Mouse (Mus musculus) inflammation-experienced regulatory T-cells, adult 6 months (primary cell): ENCODE measurements at regions not wholly inside any gene's neighbourhood (a gene's known extent, or its start where the extent isn't known, plus 50 kb on each side); places are given as distances from the start of the nearest gene placed in this dataset.
A peak's percentile ranks its signal among the peaks of the same experiment; 100 is the strongest.
"Not testable (repeated sequence)": the region's sequence is repeated elsewhere in the genome, so short reads cannot be mapped to it uniquely, and the experiment has no call there.

Experiments used
- ATAC-seq: one replicate; pipeline ENCODE4 v1.8.0; 2017

DNA sequence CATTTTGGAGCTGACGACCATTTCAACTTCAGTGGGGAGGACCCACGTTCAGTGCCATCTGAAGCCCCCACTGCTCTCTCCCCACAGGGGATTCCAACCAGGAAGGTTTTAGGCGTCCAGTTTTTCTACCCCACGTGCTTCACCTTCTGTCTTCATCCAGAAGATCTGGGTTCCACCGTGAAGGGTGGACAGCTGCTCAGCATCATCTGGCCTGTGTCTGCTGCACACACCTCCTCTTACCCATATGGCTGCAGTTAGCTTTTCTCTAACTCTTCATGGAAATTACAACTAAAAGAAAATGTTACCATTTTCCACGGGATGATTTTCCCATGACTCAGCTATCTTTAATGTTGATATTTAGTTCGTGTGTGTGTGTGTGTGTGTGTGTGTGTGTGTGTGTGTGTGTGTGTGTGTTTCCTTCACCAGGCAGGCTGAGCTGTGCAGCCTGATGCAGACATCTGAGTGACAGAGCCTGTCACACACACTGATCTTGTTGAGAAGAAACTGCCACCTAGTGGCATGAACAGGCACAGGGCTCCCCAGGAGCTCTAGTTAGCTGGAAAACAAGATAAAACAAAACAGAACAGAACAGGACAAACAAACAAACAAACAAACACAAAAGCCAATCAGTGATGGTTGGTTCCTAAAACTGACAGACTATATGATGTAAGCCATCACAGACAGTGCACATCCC lies 107.5 kb upstream of the Rasgrp1 start:
- peak; percentile 49 for ATAC-seq

DNA sequence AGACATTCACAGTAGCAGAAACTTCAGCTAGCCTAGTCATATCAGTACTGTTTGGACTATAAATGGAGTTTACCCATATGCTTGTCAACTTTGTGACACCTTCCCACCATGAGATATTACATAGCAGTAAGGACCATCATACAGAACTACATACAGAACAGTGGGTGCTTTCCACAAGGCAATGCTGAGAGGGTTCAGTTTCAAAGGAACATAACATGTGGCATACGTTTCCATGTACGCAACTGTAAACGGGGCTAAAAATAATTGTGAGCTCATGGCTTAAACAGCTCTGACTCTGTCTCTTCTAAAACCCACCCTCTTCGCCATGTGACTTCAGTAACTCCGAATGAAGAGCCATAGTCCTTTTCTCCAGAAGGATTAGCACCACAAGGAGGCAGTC lies 109.0 kb upstream of the Rasgrp1 start:
- no peak for ATAC-seq

DNA sequence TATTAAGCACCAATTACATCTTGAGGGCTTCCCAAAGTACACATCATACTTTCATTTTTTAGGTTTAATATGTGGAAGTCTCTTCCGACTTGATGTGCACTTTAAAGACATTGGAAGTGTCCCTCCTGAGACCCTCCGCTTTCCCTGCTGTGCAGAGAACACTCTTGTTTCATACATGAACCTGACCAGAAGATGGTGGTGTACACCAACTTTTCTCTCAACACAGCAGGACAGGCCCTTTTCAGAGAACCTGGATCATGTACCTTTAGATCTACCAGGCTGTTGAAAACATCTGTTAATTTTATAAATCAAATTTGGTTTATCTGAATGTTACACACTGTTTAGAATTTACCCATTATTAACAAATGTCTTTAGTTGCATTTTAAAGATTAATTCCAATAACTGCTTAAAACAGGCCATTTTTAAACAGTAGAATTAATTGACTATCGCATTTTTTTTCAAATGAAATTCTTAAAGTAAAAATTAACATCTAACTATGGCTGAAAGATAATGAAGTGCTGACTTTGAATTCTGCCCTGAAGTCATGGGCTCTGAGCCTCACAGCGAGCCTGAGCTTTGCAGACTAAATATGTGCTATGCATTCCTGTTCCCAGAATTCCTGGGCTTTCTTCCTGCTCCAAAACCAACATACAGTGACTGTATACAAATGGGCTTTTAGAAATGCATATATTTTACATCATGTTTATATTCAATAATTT lies 112.4 kb upstream of the Rasgrp1 start:
- no peak for ATAC-seq

DNA sequence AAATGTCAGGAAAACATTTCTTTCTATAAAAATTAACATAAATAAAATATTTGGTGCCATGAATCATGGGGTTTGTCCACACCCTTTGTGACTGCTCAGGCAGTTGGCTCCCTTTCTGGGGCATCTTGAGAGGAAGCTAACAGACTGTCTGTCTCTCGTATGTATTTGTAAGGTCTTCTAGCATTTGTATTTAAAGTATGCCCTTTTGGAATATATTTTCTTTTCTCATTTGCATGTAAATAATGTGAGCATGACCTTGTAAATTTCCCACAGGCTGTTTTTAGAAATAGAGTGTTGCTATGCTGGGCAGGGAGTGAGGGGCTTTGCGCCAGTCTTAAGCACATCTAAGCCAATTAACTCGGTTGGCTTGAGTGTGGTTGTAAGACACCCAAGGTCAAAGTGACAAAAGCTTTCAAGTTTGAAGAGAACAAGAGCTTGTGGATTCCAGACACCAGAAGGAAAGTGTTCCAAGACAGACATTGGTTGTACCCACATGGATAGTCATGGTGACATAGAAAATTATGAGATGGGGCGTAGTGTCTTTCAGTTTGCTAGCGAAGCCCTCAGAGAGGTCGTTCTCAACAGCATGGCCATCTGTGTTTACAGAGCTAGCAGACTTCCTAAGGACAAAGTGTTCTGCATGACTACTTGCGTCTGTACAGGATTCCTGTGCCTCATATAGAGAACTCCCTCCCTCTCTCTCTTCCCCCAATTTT lies 113.1 kb upstream of the Rasgrp1 start:
- no peak for ATAC-seq

DNA sequence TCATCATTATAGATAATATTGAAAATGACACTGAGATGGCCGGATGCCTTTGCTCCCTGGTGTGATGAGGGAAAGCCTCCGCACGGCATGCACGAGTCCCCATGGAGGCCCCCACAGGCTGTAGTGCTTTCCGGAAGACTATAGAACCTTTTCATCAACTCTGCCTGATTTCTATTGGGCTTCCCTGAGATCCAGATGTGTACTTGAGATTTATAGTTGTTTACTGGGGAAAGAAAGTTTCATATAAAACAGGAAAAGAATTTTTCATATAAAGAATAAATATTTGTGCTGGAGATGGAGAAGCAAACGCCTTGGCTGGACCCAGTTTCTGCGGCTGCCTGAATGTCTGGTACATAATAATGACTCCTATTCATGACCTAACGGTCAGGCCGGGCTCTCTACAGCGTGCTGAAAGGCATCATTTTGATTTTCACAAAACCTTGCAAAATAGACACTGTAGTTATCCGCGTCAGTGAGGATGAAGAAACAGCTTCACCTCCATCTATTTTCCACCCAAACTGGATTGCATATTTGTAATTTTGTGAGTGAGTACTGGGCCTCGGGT lies 113.7 kb upstream of the Rasgrp1 start:
- no peak for ATAC-seq

GRCm38 (mm10) chr2:117461541-117462290 lies 118.9 kb upstream of the Rasgrp1 start:
- no peak for ATAC-seq

DNA sequence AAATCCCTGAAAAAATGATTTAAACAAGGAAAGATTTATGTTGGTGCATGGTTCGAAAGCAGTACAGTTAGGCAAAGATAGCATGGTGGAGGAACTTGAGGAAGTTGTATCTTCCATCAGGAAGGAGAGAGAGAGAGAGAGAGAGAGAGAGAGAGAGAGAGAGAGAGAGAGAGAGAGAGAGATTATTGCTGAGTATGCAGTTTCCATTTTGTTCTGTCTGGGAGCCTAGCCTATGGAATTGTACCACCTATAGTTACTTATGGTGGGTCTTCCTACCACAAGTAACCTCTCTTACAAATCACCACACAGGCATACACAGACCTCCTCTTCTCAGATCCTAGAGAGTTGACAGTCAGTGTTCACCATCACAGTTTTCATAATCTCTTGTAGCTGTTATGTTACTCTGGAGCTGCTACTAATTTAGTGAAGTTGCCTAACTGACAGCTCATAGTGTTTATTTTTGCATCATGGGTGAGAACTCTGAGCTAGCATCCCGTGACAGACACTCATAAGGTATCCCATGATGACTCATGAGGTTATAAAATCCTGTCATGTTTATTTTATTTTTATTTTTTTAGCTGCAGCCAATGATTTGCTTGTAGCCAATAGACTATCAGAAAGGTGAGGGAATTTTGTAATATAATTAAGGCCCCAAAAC lies 132.2 kb upstream of the Rasgrp1 start:
- no peak for ATAC-seq

DNA sequence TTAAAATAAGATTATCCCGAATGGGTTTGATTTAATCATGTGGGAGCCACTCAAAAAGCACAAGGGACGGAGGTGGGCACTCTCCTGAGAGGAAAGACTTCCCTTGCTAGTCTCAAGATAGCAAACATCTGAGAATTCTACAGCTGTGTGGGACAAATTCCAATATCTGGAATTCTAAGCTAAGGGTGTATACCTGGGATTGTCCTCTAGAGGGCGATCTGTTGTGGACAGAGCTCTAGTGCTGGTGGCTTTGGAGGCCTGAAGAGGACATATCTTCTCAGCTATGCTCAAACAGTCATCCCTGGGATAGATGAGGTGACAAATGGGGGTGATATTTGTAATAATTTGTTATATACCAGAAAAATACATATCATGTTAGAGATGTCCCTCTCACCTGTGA lies 132.8 kb upstream of the Rasgrp1 start:
- ATAC-seq, result no peak

DNA sequence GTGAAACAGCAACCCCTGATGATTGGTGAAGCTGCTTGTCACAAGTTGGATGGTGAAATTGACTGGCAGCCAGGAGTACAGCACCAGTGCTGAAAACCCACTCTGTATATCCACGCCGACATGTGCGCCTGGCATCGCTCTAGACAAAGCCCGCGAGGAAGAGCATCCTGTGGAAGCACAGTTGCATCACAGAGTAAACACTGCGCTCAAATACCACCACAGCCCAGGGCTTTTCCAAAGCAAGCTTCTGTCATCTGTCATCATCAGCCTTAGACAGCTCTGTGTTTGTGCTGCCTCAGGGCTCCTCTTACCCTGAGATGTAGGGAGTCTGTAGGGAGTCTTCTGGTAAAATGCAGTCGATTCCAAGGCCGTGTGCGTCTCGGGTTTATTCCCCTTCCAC lies 134.7 kb upstream of the Rasgrp1 start:
- ATAC-seq, result not testable (repeated sequence)

DNA sequence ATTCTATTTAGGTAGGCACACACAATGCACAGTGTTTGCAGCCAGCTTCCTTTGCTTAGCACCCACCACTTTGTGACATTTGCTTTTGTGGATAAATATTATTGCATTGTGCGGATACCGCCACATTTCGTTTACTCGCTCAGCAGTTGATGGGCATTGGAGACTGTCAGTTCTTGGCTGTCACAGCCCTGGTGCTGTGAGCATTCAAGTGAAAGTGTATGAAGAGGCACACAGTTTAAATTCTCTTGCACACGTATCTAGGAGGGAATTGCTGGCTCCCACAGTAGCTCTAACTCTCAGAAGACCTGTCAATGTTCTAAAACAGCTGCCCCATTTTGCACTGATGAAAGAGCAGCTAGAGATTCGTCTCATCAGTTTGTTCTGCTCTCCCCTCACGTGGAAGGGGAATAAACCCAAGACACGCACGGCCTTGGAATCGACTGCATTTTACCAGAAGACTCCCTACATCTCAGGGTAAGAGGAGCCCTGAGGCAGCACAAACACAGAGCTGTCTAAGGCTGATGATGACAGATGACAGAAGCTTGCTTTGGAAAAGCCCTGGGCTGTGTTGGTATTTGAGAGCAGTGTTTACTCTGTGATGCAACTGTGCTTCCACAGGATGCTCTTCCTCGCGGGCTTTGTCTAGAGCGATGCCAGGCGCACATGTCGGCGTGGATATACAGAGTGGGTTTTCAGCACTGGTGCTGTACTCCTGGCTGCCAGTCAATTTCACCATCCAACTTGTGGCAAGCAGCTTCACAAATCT lies 136.6 kb upstream of the Rasgrp1 start:
- ATAC-seq, result not testable (repeated sequence)

- no peak for ATAC-seq
These were observed 143.6 kb upstream of the Rasgrp1 start for GRCm38 (mm10) chr2:117486447-117486846.

GRCm38 (mm10) chr2:117498565-117498964 lies 155.8 kb upstream of the Rasgrp1 start:
- no peak for ATAC-seq

DNA sequence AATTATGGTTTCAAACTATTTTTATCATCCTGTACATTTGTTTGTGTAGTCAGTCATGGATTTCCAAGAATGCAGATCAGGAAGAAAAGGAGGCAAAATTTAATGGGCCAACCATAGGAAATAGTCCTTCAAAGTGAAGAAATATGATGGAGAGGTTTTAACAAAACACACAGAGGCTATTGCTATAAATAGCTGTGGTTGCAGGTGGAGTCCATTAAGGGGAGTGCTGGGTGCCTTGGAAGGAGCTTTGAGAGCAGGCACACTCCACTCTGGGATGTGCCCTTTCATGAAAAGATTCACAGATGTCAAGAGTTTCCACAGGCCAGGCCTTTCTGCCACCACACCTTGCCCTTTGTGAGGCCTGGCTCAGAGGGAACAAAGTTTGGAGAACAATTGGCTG lies 159.8 kb upstream of the Rasgrp1 start:
- no peak for ATAC-seq

GRCm38 (mm10) chr2:117511737-117512136 lies 168.9 kb upstream of the Rasgrp1 start:
- ATAC-seq, result no peak

DNA sequence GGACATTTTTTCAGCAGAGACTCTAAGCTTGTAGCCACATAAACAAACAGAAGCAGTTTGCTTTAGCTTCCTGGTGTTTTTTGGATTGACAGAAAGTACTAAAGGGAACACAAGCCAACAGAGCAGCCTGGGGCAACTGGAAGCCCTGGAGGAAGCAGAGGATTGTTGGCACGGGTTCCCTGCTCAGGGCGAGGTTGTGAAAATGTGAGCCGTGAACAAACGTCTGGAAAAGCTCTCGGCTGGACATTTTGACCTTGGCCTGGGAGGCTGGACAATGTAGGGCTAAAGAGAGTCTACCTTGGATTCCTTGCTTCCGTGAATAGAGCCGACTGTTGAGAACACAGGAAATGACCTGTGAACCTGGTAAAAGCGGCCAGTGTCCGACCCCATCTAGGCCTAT lies 169.8 kb upstream of the Rasgrp1 start:
- ATAC-seq, result no peak

GRCm38 (mm10) chr2:117524437-117524836 lies 181.6 kb upstream of the Rasgrp1 start:
- ATAC-seq, result no peak

GRCm38 (mm10) chr2:117538865-117539264 lies 196.1 kb upstream of the Rasgrp1 start:
- ATAC-seq, result no peak

- no peak for ATAC-seq
These were observed 196.5 kb upstream of the Rasgrp1 start for GRCm38 (mm10) chr2:117539285-117539684.

GRCm38 (mm10) chr2:117541471-117541870 lies 198.7 kb upstream of the Rasgrp1 start:
- ATAC-seq, result no peak

DNA sequence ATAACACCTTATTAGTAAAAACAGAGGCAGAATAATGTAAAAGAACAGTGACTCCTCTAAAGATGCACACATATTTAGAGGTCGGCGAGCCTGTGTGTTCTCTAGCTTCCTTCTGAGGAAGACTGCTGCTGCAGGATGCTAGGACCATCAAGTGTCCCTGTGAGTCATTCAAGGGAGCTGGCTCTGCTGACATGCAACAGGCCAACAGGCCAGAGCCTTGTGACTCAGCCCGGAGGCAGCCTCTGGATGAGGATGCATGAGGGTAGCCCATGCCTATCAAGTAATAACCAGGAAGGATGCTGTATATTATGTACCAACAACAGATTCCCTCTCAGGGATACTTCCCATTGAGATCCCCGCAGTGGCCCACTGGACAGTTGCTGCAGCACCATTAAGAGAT lies 199.5 kb upstream of the Rasgrp1 start:
- no peak for ATAC-seq

DNA sequence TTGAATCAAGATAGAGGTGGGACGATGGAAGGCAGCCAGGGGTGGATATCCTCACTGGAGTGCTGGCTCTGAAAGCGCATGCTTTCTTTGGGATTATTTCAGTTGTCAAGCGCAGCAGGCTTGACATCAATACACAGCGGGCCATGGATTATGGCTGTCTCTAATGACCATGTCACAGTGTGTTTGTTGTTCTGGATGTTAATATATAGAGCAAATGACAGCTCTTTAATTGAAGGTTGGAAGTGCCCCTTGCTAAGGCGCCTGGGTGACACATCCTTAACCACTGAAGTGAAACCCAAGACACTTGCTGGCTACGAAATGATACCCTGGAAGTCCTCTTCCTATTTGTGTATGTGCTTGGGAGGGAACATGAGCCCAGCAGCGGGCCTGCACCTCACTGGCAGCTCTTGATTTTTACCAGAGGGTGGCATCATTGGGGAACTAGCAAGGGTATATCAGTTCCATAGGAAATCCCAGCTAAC lies 200.5 kb upstream of the Rasgrp1 start:
- ATAC-seq, result no peak
